Mouse (Mus musculus) stomach, embryonic 15.5 days (tissue): ENCODE measurements around the gene Slc25a51. TPM values are rescaled to one million over a fixed set of nuclear protein-coding genes. Genes with fewer than 3 reads are reported as not detected.

Source experiments
- microRNA-seq: library from miRNA; unstranded; fragments of <30 nt; microRNA quantifications from one replicate; pipeline ENCODE4, GENCODE M21; 2016
- polyA plus RNA-seq: library from polyadenylated mRNA; unstranded; fragments of >200 nt; fragmentation: Nextera tagmentation; extraction: Ambion mirVana; gene quantifications from 2 replicates; pipeline ENCODE4 v1.2.1, GENCODE M21; 2015

The Slc25a51 gene
- polyA plus RNA-seq, 1 experiment from 2014 or later = 60.7 TPM

Small RNAs within 50 kb of the gene (microRNA-seq; reads per million reads assigned to microRNA genes)
- not detected for gene Gm25692

Other genes with a start within 250 kb of the Slc25a51 start
- gene Frmpd1, start 223.9 kb downstream of the Slc25a51 start, polyA plus RNA-seq = 0.74 and 0.84 TPM in 2 replicates
- 14.5 and 14.8 TPM in 2 replicates for gene Trmt10b, start 111.6 kb downstream of the Slc25a51 start, polyA plus RNA-seq
- gene Dcaf10, start 66.7 kb downstream of the Slc25a51 start, polyA plus RNA-seq = 10.7 and 12.4 TPM in 2 replicates
- gene Exosc3, start 66.0 kb downstream of the Slc25a51 start, polyA plus RNA-seq = 81.8 and 85.5 TPM in 2 replicates
- 5.4 and 5.8 TPM in 2 replicates for gene Shb, start 123.7 kb upstream of the Slc25a51 start, polyA plus RNA-seq